Mouse (Mus musculus) CH12.LX (cell line): Measurements from ENCODE around the gene Acvr1c. TPM values are rescaled to one million over a fixed set of nuclear protein-coding genes. Genes with fewer than 3 reads are reported as not detected.
A peak's percentile ranks its signal among the peaks of the same experiment; 100 is the strongest.

Experiments
- DNase-seq: peaks from one replicate; pipeline ENCODE4 v3.0.0-alpha.2; 2013; ENCODE audit errors: extremely low read depth
- H3K27ac ChIP-seq: 2 replicates; pipeline ENCODE4 v1.5.1; 2012; ENCODE audit warnings: low read depth, mild to moderate bottlenecking, control low read depth, moderate library complexity; ENCODE audit not compliant: insufficient read depth
- H3K27me3 ChIP-seq: replicated peaks from 2 replicates; pipeline ENCODE3; 2012; ENCODE audit warnings: inconsistent platforms
- H3K36me3 ChIP-seq, 2 experiments: replicated peaks in 1 of 2; 2 replicates each; pipeline versions ENCODE3 to v1.6.1; 2012; ENCODE audit warnings: inconsistent platforms in 1 of 2, low read length in 1 of 2, mild to moderate bottlenecking in 1 of 2, mixed read lengths in 1 of 2, moderate library complexity in 1 of 2; ENCODE audit not compliant: control insufficient read depth in 1 of 2, insufficient read depth in 1 of 2
- H3K4me1 ChIP-seq, 2 experiments: 2 replicates each; pipeline ENCODE4 v1.6.1; 2012; ENCODE audit warnings: inconsistent platforms in 1 of 2, moderate library complexity in 1 of 2; ENCODE audit not compliant: insufficient read depth in 2 of 2, control insufficient read depth in 1 of 2
- H3K4me2 ChIP-seq: 2 replicates; pipeline ENCODE4 v1.6.1; 2012; ENCODE audit warnings: low read depth, mild to moderate bottlenecking, control low read depth; ENCODE audit not compliant: poor library complexity, insufficient read depth, severe bottlenecking
- H3K4me3 ChIP-seq, 3 experiments: fragments of 150-350 bp in 1 of 3; sonication (generic) in 1 of 3; replicated peaks in 1 of 3; 2 replicates each; pipeline versions ENCODE3 to v1.5.1; 2011 to 2012; ENCODE audit warnings: low read depth in 2 of 3, low read length in 2 of 3, mild to moderate bottlenecking in 2 of 3, moderate library complexity in 2 of 3, control low read depth in 1 of 3, improper control_type of control experiment in 1 of 3, inconsistent platforms in 1 of 3, mixed read lengths in 1 of 3; ENCODE audit not compliant: poor library complexity in 1 of 3
- H3K79me2 ChIP-seq: replicated peaks from 2 replicates; pipeline ENCODE4 v1.6.1; 2012; ENCODE audit warnings: mild to moderate bottlenecking, moderate library complexity; ENCODE audit not compliant: control insufficient read depth, poor library complexity, insufficient read depth, severe bottlenecking; ENCODE audit errors: extremely low read depth
- H3K9ac ChIP-seq: 2 replicates; pipeline ENCODE4 v1.6.1; 2012; ENCODE audit warnings: low read depth, mild to moderate bottlenecking, control low read depth, moderate library complexity; ENCODE audit not compliant: insufficient read depth
- H3K9me3 ChIP-seq: replicated peaks from 2 replicates; pipeline ENCODE3; 2012; ENCODE audit warnings: low read length, inconsistent platforms, mixed read lengths
- CHD2 ChIP-seq: IDR thresholded peaks from 2 replicates; pipeline ENCODE4 v1.6.1; 2011; ENCODE audit warnings: low read length, improper control_type of control experiment
- CTCF ChIP-seq, 2 experiments: IDR thresholded peaks in 1 of 2; conservative IDR thresholded peaks in 1 of 2; 2 replicates each; pipeline ENCODE4 v1.5.1; 2011 to 2012; ENCODE audit warnings: low read depth in 2 of 2, low read length in 2 of 2, improper control_type of control experiment in 1 of 2, inconsistent platforms in 1 of 2, mild to moderate bottlenecking in 1 of 2, moderate library complexity in 1 of 2
- E2F4 ChIP-seq: IDR thresholded peaks from 2 replicates; pipeline ENCODE4 v1.6.1; 2011; ENCODE audit warnings: low read depth, low read length, improper control_type of control experiment; ENCODE audit not compliant: insufficient replicate concordance
- ELF1 ChIP-seq: IDR thresholded peaks from 2 replicates; pipeline ENCODE4 v1.6.1; 2014; ENCODE audit warnings: low read depth, mild to moderate bottlenecking, inconsistent platforms, low read length, improper control_type of control experiment
- EP300 ChIP-seq: IDR thresholded peaks from 2 replicates; pipeline ENCODE4 v1.6.1; 2011; ENCODE audit warnings: low read length, improper control_type of control experiment
- ETS1 ChIP-seq: conservative IDR thresholded peaks from 2 replicates; pipeline ENCODE4 v1.6.1; 2012; ENCODE audit warnings: low read depth, mild to moderate bottlenecking, inconsistent platforms, low read length, improper control_type of control experiment, moderate library complexity
- HCFC1 ChIP-seq: IDR thresholded peaks from 2 replicates; pipeline ENCODE4 v1.6.1; 2012; ENCODE audit warnings: low read depth, mild to moderate bottlenecking, inconsistent platforms, low read length, improper control_type of control experiment
- IRF4 ChIP-seq: IDR thresholded peaks from 2 replicates; pipeline ENCODE4 v1.6.1; 2014; ENCODE audit warnings: low read depth, mild to moderate bottlenecking, inconsistent platforms, low read length, improper control_type of control experiment
- JUND ChIP-seq: conservative IDR thresholded peaks from 2 replicates; pipeline ENCODE4 v1.6.1; 2011; ENCODE audit warnings: low read depth, low read length, improper control_type of control experiment
- KAT2A ChIP-seq: IDR thresholded peaks from 2 replicates; pipeline ENCODE4 v1.6.1; 2012; ENCODE audit warnings: low read length, improper control_type of control experiment, inconsistent platforms; ENCODE audit not compliant: insufficient replicate concordance
- MAFK ChIP-seq: IDR thresholded peaks from 2 replicates; pipeline ENCODE4 v1.6.1; 2011; ENCODE audit warnings: low read length, improper control_type of control experiment; ENCODE audit not compliant: insufficient replicate concordance
- MAX ChIP-seq: IDR thresholded peaks from 2 replicates; pipeline ENCODE4 v1.6.1; 2011; ENCODE audit warnings: low read length, improper control_type of control experiment
- MEF2A ChIP-seq: IDR thresholded peaks from 2 replicates; pipeline ENCODE4 v1.6.1; 2014; ENCODE audit warnings: low read depth, mild to moderate bottlenecking, inconsistent platforms, low read length, improper control_type of control experiment, borderline replicate concordance
- MXI1 ChIP-seq: IDR thresholded peaks from 2 replicates; pipeline ENCODE4 v1.6.1; 2011; ENCODE audit warnings: mild to moderate bottlenecking, low read depth, low read length, improper control_type of control experiment
- MYC ChIP-seq: IDR thresholded peaks from 2 replicates; pipeline ENCODE4 v1.6.1; 2011; ENCODE audit warnings: low read depth, mild to moderate bottlenecking, improper control_type of control experiment, low read length
- NELFE ChIP-seq: IDR thresholded peaks from 2 replicates; pipeline ENCODE4 v1.6.1; 2011; ENCODE audit warnings: low read depth, low read length, improper control_type of control experiment
- NRF1 ChIP-seq: IDR thresholded peaks from 2 replicates; pipeline ENCODE4 v1.6.1; 2014; ENCODE audit warnings: low read depth, mild to moderate bottlenecking, inconsistent platforms, low read length, improper control_type of control experiment, moderate library complexity
- POLR2A ChIP-seq: IDR thresholded peaks from 2 replicates; pipeline ENCODE4 v1.6.1; 2011; ENCODE audit warnings: low read depth, mild to moderate bottlenecking, improper control_type of control experiment, low read length
- POLR2AphosphoS2 ChIP-seq: IDR thresholded peaks from 2 replicates; pipeline ENCODE4 v1.6.1; 2011; ENCODE audit warnings: low read depth, low read length, improper control_type of control experiment
- RAD21 ChIP-seq: IDR thresholded peaks from 2 replicates; pipeline ENCODE4 v1.6.1; 2011; ENCODE audit warnings: low read depth, mild to moderate bottlenecking, low read length, improper control_type of control experiment, moderate library complexity
- SIN3A ChIP-seq: IDR thresholded peaks from 2 replicates; pipeline ENCODE4 v1.6.1; 2012; ENCODE audit warnings: low read length, improper control_type of control experiment, inconsistent platforms
- TCF12 ChIP-seq: IDR thresholded peaks from 2 replicates; pipeline ENCODE4 v1.6.1; 2014; ENCODE audit warnings: low read depth, mild to moderate bottlenecking, inconsistent platforms, low read length, improper control_type of control experiment
- UBTF ChIP-seq: IDR thresholded peaks from 2 replicates; pipeline ENCODE4 v1.6.1; 2012; ENCODE audit warnings: low read depth, mild to moderate bottlenecking, inconsistent platforms, low read length, improper control_type of control experiment, moderate library complexity
- USF1 ChIP-seq: IDR thresholded peaks from 2 replicates; pipeline ENCODE4 v1.6.1; 2014; ENCODE audit warnings: low read depth, mild to moderate bottlenecking, inconsistent platforms, low read length, improper control_type of control experiment
- USF2 ChIP-seq: conservative IDR thresholded peaks from 2 replicates; pipeline ENCODE4 v1.6.1; 2011; ENCODE audit warnings: low read depth, low read length, improper control_type of control experiment
- ZC3H11A ChIP-seq: IDR thresholded peaks from 2 replicates; pipeline ENCODE4 v1.6.1; 2012; ENCODE audit warnings: low read depth, mild to moderate bottlenecking, inconsistent platforms, low read length, improper control_type of control experiment
- ZKSCAN1 ChIP-seq: IDR thresholded peaks from 2 replicates; pipeline ENCODE4 v1.6.1; 2012; ENCODE audit warnings: low read depth, inconsistent platforms, low read length, improper control_type of control experiment, borderline replicate concordance
- ZMIZ1 ChIP-seq: IDR thresholded peaks from 2 replicates; pipeline ENCODE4 v1.6.1; 2012; ENCODE audit warnings: low read depth, mild to moderate bottlenecking, inconsistent platforms, low read length, improper control_type of control experiment
- ZNF384 ChIP-seq: IDR thresholded peaks from 2 replicates; pipeline ENCODE4 v1.6.1; 2012; ENCODE audit warnings: low read depth, low read length, improper control_type of control experiment, inconsistent platforms
- dilution Hi-C: fragments of 300-500 bp; cut with MboI; formaldehyde crosslinking; loops from 2 replicates; pipeline ENCODE4 v1.14.3; 2020; ENCODE audit warnings: low sequenced_read_pairs; ENCODE audit not compliant: extremely low pct_unique_long_range_greater_than_20kb, extremely low pct_ligation_motif_present
- in situ Hi-C: fragments of 300-500 bp; cut with MboI; formaldehyde crosslinking; loops from 3 replicates; pipeline ENCODE4 v1.14.3; 2019; ENCODE audit warnings: low sequenced_read_pairs, low pct_ligation_motif_present, low pct_unique_long_range_greater_than_20kb, mixed read lengths
- polyA plus RNA-seq: library from polyadenylated mRNA; unstranded; fragments of >175 nt; gene quantifications from 2 replicates; pipeline ENCODE4 v1.2.1, GENCODE M21; 2012; ENCODE audit warnings: low read depth; ENCODE audit not compliant: insufficient read length
- total RNA-seq, 2 experiments: library from RNA; depleted of rRNA; stranded (reverse); fragments of 300-350 nt in 1 of 2; fragments of >200 nt in 1 of 2; gene quantifications; 2 replicates each; pipeline ENCODE4 v1.2.3; 2012 to 2014

Acvr1c gene
- total and polyA plus RNA-seq, 3 experiments, result 0.03 to 0.21 TPM; not detected in 1

GRCm38 (mm10) chr2:58289331-58289730 is 68.4 kb downstream of the Acvr1c start:
- in situ Hi-C loops, result loop anchor here (25.0 kb wide), 1 partner anchor 102 kb away; the partner anchor contains the start of gene Cytip
- TF ChIP-seq ZC3H11A, result no peak
- no peak for TF ChIP-seq POLR2AphosphoS2
- no peak for TF ChIP-seq SIN3A
- TF ChIP-seq MXI1, result no peak
- no peak for TF ChIP-seq ETS1
- TF ChIP-seq CTCF (conservative IDR thresholded peaks at IDR 0.05 in 1 of 2, IDR thresholded peaks at IDR 0.05 in 1 of 2; ENCODE audit: low read depth in 2 of 2, low read length in 2 of 2), result no peak
- TF ChIP-seq POLR2A, result no peak
- TF ChIP-seq HCFC1, result no peak
- no peak for TF ChIP-seq USF1
- TF ChIP-seq IRF4, result no peak
- no peak for TF ChIP-seq MYC
- no peak for TF ChIP-seq UBTF
- no peak for TF ChIP-seq MEF2A
- TF ChIP-seq E2F4, result no peak
- no peak for TF ChIP-seq CHD2
- no peak for TF ChIP-seq USF2
- no peak for TF ChIP-seq NRF1
- no peak for TF ChIP-seq NELFE

GRCm38 (mm10) chr2:58282259-58282910 is 75.3 kb downstream of the Acvr1c start:
- H3K4me3 ChIP-seq, result no peak overlapping the region
- peak overlapping the region; percentile 26; the same call in 1 of the 2 replicates for H3K4me2 ChIP-seq
- H3K9me3 ChIP-seq, result no peaks in the 10 kb centered on the region
- H3K79me2 ChIP-seq, result peaks cover under 1% of the 10 kb centered on the region
- H3K9ac ChIP-seq, result no peak overlapping the region
- peak; percentile 69 for DNase-seq
- no peaks in the 10 kb centered on the region for H3K27me3 ChIP-seq
- dilution Hi-C loops (no loop called here), in situ Hi-C loops (loop anchor here (25.0 kb wide), 1 partner anchor 95 kb away; the partner anchor contains the start of gene Cytip)
- H3K4me1 ChIP-seq, result peaks cover 10 to 30% of the 10 kb centered on the region in 2 experiments
- no peak overlapping the region for H3K27ac ChIP-seq
- H3K36me3 ChIP-seq, result peaks cover 5 to 44% of the 10 kb centered on the region in 2 experiments
- no peak for TF ChIP-seq ZKSCAN1
- TF ChIP-seq TCF12, result 0 out of 2 replicates have a peak, but pooled peaks have one; percentile 60
- peak; percentile 73 for TF ChIP-seq USF1
- peak; percentile 45 for TF ChIP-seq RAD21
- no peak for TF ChIP-seq E2F4
- TF ChIP-seq MEF2A, result no peak
- peak; percentile 59; the same call in 1 of the 2 replicates for TF ChIP-seq JUND
- TF ChIP-seq SIN3A, result 0 out of 2 replicates have a peak, but pooled peaks have one; percentile 53
- TF ChIP-seq UBTF, result no peak
- TF ChIP-seq EP300, result no peak; the same call in 1 of the 2 replicates
- no peak for TF ChIP-seq NRF1
- peak; percentile 52 to 76 for TF ChIP-seq CTCF (conservative IDR thresholded peaks at IDR 0.05 in 1 of 2, IDR thresholded peaks at IDR 0.05 in 1 of 2; ENCODE audit: low read depth in 2 of 2, low read length in 2 of 2)
- peak; percentile 88 for TF ChIP-seq MXI1
- no peak for TF ChIP-seq ZMIZ1
- TF ChIP-seq HCFC1, result peak; percentile 20; the same call in 1 of the 2 replicates
- peak; percentile 20; the same call in 1 of the 2 replicates for TF ChIP-seq IRF4
- TF ChIP-seq MYC, result peak; percentile 96
- no peak for TF ChIP-seq ZNF384
- no peak for TF ChIP-seq MAFK
- TF ChIP-seq KAT2A, result no peak
- TF ChIP-seq ELF1, result peak; percentile 80
- TF ChIP-seq MAX, result peak; percentile 98

More at GRCm38 (mm10) chr2:58289331-58289730, 68.4 kb downstream of the Acvr1c start:
- Histone ChIP-seq H3K4me2 (no peak overlapping the region), H3K9me3 (no peaks in the 10 kb centered on the region), H3K4me3 (no peak overlapping the region), H3K36me3 (peaks cover 0 to 16% of the 10 kb centered on the region in 2 experiments), H3K9ac (no peak overlapping the region), H3K27ac (no peak overlapping the region), H3K4me1 (no peaks in the 10 kb centered on the region; a peak in 1 of 4 replicates), H3K79me2 (no peaks in the 10 kb centered on the region), H3K27me3 (no peaks in the 10 kb centered on the region)
- DNase-seq, result no peak
- dilution Hi-C loops, result no loop called here
